In the genomic region with DNA sequence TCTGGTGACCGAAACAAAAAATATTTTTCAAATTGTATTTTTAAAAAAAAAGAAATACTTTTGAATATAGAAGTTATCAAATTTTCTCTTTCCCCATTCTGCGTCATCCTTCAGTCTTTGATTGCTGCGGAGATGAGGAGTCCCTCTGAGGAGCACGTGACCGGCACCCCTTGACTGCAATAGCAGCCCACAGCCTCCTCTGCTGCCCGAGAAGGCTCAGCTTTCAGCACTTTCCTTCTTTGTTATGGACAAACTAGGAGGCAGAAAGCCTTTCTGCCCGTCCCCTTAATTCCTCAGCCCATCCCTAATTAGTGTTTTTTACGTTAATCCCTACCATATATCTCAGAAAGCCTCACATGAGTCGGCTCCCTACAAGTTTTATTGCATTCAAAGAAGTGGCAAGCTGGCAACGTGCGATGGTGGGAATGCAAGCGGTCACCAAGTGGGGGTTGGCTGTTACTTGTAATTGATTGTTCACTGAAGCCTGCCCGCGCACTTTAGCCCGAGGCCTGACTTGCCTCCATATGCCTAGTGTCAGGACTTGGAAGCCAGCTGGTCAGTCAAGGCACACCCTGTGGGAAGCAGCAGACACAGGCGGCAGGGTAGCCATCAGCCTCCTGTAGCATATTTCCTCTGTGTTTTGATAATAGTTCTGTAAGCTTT, we compare ENCODE assay signal across 9 mouse cellular contexts.
A peak's percentile ranks its signal among the peaks of the same experiment; 100 is the strongest.
DNase-seq lines count a peak whose midpoint lies in the region; ATAC-seq lines count a peak whose summit lies in the region.
"Had no signal": no experiment of that assay in that cellular context is flagged by ENCODE, and none has a peak within 500 bp of the region (broad histone marks: within the 10 kb centered on the region; RNA-seq: fewer than 3 reads in every experiment).

No protein-coding gene starts in this region.

- no peaks in the 10 kb centered on the region for H3K36me3 ChIP-seq in kidney, embryonic 16.5 days (ENCODE audit: insufficient read depth, low read length)

- no peaks in the 10 kb centered on the region for H3K27me3 ChIP-seq in kidney, embryonic 16.5 days (ENCODE audit: insufficient read depth, low read length)
- H3K27me3 ChIP-seq: Patski had no signal

- H3K27ac ChIP-seq in kidney, embryonic 16.5 days (ENCODE audit: low read length), result peak overlapping the region; percentile 61

- DNase-seq in kidney, adult 9 months, result no peak
- peak; percentile 91 for DNase-seq in embryo, embryonic 10 days (ENCODE audit: low spot score)
- DNase-seq in hindlimb bud, embryonic 11.5 days (ENCODE audit: extremely low spot score, low read depth, low spot score), result peak; percentile 76
- DNase-seq in retina, postnatal 1 day, result peak; percentile 84
- no peak for DNase-seq in layer of hippocampus, postnatal 36 days
- DNase-seq in adrenal gland, postnatal 10 days, result no peak
- no peak for DNase-seq in urinary bladder, postnatal 10 days (ENCODE audit: low spot score)

- 10% methylated on average over 16 of the region's 16 CpGs for WGBS in kidney, embryonic 16.5 days

- H3K4me2 ChIP-seq in kidney, embryonic 16.5 days (replicated peaks; ENCODE audit: low read depth, low read length), result peak overlapping the region; percentile 45

- 0 out of 2 replicates have a peak overlapping the region, but pooled peaks have one; percentile 18 for H3K9ac ChIP-seq in kidney, embryonic 16.5 days (replicated peaks; ENCODE audit: low read length)

- peaks cover 32% of the 10 kb centered on the region for H3K4me1 ChIP-seq in kidney, embryonic 16.5 days (ENCODE audit: insufficient read depth, low read length)

- ATAC-seq in kidney, embryonic 16.5 days (ENCODE audit: low FRiP score, low TSS enrichment), result peak; percentile 90
- ATAC-seq: Patski had no signal

- H3K4me3 ChIP-seq in kidney, embryonic 16.5 days (ENCODE audit: low read length), result peak overlapping the region; percentile 16

- no peaks in the 10 kb centered on the region for H3K9me3 ChIP-seq in kidney, embryonic 16.5 days (ENCODE audit: low read length)

Comparison
In these comparisons a context has a peak if more than half of its experiments do, and no peak if none do; other contexts are left out.
1. DNase-seq: peak in embryo, embryonic 10 days (single experiment), hindlimb bud, embryonic 11.5 days (single experiment) and retina, postnatal 1 day (single experiment); none in kidney, adult 9 months (single experiment), layer of hippocampus, postnatal 36 days (0 of 2), adrenal gland, postnatal 10 days (single experiment) and urinary bladder, postnatal 10 days (single experiment).